Mouse (Mus musculus) c-Kit-positive CD71-positive TER-119-positive erythroid progenitor cells, embryonic 14.5 days (primary cell): Measurements from ENCODE around the gene Vwa5b2.

Experiments used
- DNase-seq: peaks from one replicate; pipeline ENCODE4 v3.0.0-alpha.2; 2013; ENCODE audit warnings: low spot score

Vwa5b2 gene

DNA sequence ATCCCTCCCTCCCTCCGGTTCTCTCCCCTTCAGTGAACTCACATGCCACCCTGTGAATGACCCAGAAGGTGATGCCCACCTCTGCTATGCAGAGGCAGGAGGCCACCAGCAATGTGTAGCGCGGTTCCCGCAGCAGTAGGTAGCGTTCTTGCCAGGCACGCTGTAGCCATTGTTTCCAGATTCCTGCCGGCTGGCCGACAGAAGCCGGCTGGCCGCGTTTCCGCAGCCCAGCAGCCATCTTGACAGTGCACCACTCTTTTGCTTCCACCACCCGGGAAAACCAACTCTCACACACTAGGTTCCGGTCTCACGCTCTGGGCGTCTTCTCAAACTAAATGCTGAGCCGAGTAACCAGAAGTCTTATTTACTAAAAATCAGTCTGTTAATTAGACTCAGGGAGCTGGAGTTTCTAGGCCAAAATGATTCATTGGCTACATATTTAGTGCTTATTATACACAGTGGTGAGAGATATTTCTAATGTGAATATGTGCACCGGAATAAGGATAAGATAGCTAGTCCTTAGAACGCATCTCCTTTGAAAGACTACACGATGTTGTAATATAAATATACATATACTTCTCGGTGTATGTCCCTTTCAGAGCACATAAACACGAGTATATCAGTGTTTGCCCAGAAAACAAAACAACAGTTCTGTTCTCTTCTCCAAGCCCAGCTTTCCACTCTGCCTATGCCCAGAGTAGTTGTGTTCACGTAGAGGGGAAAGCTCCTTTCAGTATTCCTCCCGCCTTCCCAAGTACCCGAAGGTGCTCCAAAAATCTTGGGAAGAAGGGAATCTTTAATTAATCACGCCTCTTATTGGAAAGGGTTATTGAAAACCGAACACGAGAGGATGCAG, 21.5 kb downstream of the Vwa5b2 start:
- peak; percentile 84 for DNase-seq

DNA sequence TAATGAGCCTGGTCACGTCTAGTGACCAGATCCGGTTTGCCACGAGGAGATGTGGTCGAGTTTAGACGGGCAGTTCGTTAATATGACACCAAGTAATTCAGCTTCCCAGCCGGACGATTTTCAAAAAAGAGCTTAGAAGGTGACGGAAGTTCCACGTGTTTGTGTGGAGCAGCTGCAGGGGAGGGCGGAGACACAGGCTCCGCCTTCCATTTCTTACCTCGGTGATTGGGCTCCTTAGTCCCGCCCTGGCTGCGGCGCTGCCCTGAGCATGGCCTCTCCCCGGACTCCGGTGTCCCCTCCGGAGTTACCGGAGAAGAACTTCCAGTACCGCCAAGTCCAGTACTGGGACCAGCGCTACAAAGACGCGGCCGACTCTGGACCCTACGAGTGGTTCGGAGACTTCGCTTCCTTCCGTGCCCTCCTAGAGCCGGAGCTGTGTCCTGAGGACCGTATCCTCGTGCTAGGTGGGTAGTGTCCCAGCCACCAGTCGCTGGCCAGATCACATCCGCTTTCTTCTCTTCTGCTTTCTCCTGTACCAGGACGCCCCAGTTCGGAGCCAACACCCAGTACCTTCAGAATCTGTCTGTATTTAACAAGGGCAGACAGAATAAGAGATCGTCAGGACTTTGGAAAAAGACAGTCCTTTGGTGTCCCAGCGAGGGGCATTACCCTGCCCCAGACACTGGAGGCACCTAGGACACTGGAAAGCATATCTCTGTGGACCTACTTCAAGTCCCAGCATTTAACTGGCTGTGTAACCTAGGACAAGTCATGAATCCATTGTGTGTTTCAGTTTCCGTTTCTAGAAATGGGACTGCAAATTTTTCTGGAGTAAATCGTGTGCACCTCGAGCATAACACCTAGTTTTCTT, 22.3 kb downstream of the Vwa5b2 start, which contains the start of the genes Eef1akmt4, Gm49333 and Alg3:
Gene Eef1akmt4 (plus strand): TSS at position 237 of the 871 bp plus-strand sequence.
Gene Gm49333 (plus strand): TSS at position 254 of the 871 bp plus-strand sequence.
Gene Alg3 (minus strand): TSS at position 379 of the 871 bp plus-strand sequence.
- DNase-seq, result peak; percentile 89

DNA sequence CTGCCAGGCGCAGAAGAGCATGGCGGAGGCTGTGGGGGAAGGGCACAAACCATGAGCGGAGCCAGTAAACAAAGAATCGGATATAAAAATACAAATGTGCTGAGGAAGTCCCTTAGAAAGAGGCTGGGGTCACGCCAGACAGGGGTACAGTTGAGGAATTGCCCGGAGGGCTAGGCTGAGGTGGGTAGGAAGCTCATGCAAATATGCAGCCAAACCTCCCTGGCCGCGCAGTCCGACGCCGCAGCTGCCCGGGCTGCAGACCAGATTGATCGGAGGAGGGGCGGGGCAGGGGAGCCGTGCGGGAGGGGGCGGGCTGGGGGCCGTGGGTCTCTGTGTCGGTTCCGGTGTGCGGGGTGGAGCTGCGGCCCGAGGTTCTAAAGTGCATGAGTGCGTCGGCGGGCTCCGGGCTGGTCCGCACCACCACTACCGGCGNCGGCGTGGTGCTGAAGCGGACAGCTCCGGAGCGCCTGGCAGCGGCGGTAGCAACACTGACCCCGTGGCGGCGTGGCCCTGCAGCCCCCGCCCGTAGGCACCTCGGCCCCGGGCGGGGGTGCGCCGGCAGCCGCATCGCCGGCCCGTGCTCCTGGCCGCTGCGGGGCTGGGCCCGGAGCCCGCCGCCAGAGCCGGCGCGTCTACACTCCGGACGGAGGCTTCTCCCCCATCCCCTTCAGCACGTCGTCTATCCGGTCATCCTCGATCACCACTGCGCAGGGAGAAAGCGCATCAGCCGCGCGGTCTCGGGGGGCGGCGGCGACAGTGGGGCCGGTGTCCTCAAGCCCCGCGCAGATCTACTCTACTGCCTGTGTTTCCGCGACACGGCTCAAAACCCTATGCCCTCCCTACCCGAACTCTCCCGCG, 30.5 kb downstream of the Vwa5b2 start:
- DNase-seq, result peak; percentile 22

- no peak for DNase-seq
These were observed 31.1 kb downstream of the Vwa5b2 start for GRCm38 (mm10) chr16:20620399-20620735.

DNA sequence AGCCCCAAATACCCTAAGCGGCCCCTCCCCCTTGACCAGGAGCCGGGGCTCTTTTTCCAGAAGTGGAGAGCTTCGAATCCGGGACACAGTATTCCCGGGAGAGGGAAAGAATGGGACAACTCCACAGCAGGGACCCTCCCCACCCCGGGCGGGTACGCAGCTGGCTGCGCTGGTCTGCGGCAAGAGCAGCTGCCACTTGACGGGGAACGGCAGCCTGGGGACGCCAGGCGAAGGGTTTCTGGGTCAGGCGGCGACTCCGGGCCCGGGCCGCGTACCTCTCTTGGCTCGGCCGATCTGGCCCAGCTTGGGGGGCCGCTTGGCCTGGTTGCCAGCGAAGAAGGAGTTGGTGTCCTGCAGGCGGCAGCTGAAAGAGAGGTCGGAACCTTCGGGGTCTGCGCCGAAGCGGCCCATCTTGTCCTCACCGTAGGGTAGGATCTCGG, 31.5 kb downstream of the Vwa5b2 start:
- no peak for DNase-seq

GRCm38 (mm10) chr16:20621191-20621990, 32.1 kb downstream of the Vwa5b2 start, which contains the start of gene Camk2n2:
TSS of gene Camk2n2 (minus strand) at chr16:20621287.
- DNase-seq, result peak; percentile 45

GRCm38 (mm10) chr16:20621991-20622685, 32.9 kb downstream of the Vwa5b2 start:
- no peak for DNase-seq

- no peak for DNase-seq
These were observed 33.9 kb downstream of the Vwa5b2 start for GRCm38 (mm10) chr16:20623211-20623610.

GRCm38 (mm10) chr16:20628871-20629391, 39.7 kb downstream of the Vwa5b2 start:
- DNase-seq, result no peak

- no peak for DNase-seq
These were observed 40.7 kb downstream of the Vwa5b2 start, which contains the start of gene Ece2 for GRCm38 (mm10) chr16:20629731-20630634. TSS of gene Ece2 (plus strand) at chr16:20629828.

- DNase-seq, result no peak
These were observed 48.1 kb downstream of the Vwa5b2 start for GRCm38 (mm10) chr16:20637410-20637809.

DNA sequence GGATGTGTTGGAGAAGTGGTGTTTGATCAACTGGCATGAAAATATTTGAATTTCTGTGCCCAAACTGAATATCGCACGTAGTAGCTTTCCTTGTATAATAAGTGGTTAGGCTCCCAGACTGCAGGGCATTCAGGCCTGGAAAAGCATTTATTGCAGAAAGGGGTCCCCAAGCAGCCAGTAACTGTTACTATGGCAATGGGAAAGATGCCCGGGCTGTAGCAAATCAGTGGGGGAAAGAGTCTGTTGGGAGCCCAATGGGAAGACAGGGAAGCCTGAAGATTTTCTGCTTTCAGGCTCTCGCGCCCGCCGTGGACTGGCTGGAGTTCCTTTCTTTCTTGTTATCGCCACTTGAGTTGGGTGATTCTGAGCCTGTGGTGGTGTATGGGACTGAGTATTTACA, 49.1 kb downstream of the Vwa5b2 start:
- DNase-seq, result no peak

- peak; percentile 36 for DNase-seq
These were observed 52.9 kb downstream of the Vwa5b2 start for GRCm38 (mm10) chr16:20642161-20642560.

- no peak for DNase-seq
These were observed 54.6 kb downstream of the Vwa5b2 start for GRCm38 (mm10) chr16:20643911-20644310.

DNA sequence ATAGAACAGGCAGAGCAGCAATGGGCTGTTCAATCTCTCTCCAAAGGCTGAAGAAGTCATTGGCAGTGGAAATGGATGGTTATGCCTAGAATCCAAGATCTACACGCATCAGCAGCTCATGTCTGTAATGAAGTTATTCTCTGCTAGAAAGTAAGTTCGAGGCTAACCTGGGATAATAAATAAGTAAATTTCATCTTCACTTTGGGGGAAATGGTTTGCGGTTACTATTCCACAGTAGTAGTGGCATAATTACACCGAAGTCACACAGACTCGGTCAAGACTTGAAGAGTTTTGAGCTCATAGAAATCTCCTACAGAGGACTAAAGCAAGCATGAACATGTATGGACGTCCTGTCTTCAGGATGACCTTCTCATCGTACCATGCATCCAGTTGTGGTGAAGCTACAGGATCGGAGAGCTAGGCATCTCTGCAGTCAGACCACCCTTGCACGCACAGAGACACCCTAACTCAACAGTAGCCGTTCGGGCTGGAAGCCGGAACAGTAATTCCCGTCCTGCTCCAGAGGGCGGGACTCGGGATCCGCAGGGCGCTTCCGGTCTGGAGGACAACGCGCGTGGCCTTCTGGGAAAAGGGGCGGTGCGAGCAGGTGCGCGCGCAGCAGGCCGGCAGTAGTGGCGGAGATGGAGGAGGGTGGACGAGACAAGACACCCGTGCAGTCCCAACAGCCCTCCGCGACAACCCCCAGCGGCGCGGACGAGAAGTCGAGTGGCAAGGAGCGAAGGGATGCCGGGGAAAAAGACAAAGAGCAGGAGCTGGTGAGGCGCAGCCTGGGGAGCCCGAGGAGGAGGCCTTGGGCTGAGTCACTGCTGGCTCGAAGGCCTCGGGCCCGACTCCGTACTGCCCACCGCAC, 62.0 kb downstream of the Vwa5b2 start, which contains the start of gene Psmd2:
Gene Psmd2 (plus strand): TSS at position 577 of the 871 bp plus-strand sequence.
- DNase-seq, result peak; percentile 91

GRCm38 (mm10) chr16:20651947-20652310, 62.7 kb downstream of the Vwa5b2 start:
- DNase-seq, result no peak

DNA sequence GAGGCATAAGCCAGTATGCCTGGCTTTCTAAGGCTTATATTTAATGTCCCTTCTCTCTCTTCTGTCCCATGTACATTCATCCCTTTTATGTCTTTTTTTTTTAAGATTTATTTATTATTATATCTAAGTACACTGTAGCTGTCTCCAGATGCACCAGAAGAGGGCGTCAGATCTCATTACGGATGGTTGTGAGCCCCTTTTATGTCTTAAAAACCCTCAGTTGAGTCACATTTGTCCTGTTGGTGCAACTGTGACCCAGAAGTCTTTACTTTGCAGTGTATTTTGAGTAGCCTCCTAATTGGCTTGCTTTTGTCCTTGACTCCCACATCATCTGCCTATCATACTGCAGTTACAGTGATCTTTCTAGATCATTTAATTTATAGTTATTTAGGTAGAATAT, 64.0 kb downstream of the Vwa5b2 start:
- DNase-seq, result no peak
